Mouse (Mus musculus) cortical plate, adult 2 months (tissue): ENCODE data around the gene Myt1l. TPM values are rescaled to one million over a fixed set of nuclear protein-coding genes. Genes with fewer than 3 reads are reported as not detected.

Experiments
- H3K27ac ChIP-seq: fragments of 200-500 bp; 2 replicates; pipeline ENCODE4 v1.5.1; 2012; ENCODE audit warnings: low read length, control low read depth, inconsistent platforms; ENCODE audit not compliant: insufficient read depth
- H3K4me1 ChIP-seq: fragments of 200-500 bp; 2 replicates; pipeline ENCODE4 v1.6.1; 2011; ENCODE audit warnings: low read length; ENCODE audit not compliant: control insufficient read depth, insufficient read depth
- H3K4me3 ChIP-seq: fragments of 200-500 bp; 2 replicates; pipeline ENCODE4 v1.5.1; 2011; ENCODE audit warnings: mild to moderate bottlenecking, low read length, control low read depth; ENCODE audit not compliant: insufficient read depth
- CTCF ChIP-seq: fragments of 200-500 bp; IDR thresholded peaks from 2 replicates; pipeline ENCODE4 v1.5.1; 2011; ENCODE audit warnings: mild to moderate bottlenecking, control low read depth, low read length; ENCODE audit not compliant: insufficient read depth; ENCODE audit errors: extremely low read depth
- POLR2A ChIP-seq: fragments of 200-500 bp; IDR thresholded peaks from 2 replicates; pipeline ENCODE4 v1.6.1; 2011; ENCODE audit warnings: mild to moderate bottlenecking, low read length, control low read depth; ENCODE audit not compliant: insufficient read depth; ENCODE audit errors: extremely low read depth
- polyA plus RNA-seq: library from polyadenylated mRNA; depleted of rRNA; stranded (reverse); fragments of >200 nt; gene quantifications from 2 replicates; pipeline ENCODE4 v1.2.3, GENCODE M21; 2012

The Myt1l gene
- polyA plus RNA-seq, 1 experiment, result 74.1 TPM

- H3K4me1 ChIP-seq, result peaks cover 7% of the 10 kb centered on the region
- H3K4me3 ChIP-seq, result no peak overlapping the region
- TF ChIP-seq POLR2A, result no peak
- no peak for TF ChIP-seq CTCF
- peak overlapping the region; percentile 20; the same call in 1 of the 2 replicates for H3K27ac ChIP-seq
Observed at GRCm38 (mm10) chr12:29723722-29724338, 195.6 kb downstream of the Myt1l start.

DNA sequence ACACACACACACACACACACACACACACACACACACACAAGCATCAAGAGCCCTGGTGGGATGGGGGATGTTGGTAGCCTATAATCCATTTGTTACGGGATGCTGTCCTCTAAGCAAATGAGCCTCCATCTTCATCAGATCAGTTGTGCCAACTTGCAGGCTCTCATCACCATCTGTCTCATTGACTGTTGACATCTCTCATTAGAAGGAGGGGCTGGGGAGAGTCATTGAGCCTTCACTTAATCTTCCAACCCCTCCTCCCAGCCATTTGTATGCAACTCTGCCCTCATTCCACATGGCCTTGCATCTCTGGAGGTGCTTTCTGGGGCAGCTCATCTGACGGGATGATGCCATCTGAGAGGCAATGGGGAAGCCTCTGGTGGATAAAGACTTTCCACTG lies 200.1 kb downstream of the Myt1l start:
- peaks cover 3% of the 10 kb centered on the region for H3K4me1 ChIP-seq
- no peak overlapping the region for H3K27ac ChIP-seq
- H3K4me3 ChIP-seq, result no peak overlapping the region
- TF ChIP-seq CTCF, result no peak
- TF ChIP-seq POLR2A, result no peak

DNA sequence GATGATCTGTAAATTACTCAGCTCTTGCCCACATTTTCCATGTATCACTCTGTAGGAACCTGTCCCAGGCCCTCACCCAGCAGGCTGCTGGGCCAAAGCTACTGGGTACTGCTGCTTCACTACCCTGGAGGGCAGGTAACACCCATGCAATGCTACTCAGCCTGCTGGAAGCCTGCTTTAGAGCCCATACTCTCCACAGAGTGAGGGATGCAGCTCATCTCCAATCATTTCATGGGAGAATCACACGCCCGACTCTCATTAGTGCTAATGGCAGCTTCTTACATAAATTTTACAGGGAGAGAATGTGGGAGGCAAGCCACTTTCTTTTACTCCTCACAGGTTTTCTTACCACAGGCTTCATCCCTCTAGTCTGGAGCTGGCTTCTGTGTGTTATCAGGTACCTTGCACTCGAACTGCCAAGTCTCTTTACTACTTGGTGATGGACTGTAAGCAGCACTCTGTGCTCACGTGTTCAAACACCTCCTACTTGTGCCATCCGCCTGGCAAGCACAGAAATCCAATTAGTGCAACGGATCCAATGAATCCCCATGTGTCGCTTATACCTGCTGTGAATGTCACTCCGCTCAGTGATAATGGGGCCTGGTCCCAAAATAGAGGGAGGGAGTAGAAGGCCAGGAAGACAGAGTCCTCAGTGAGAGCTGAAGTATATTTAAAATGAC lies 212.3 kb downstream of the Myt1l start:
- TF ChIP-seq CTCF (no peak), POLR2A (no peak)
- Histone ChIP-seq H3K4me1 (peaks cover 13% of the 10 kb centered on the region; the same call in 1 of the 2 replicates), H3K27ac (peak overlapping the region; percentile 57), H3K4me3 (no peak overlapping the region)

DNA sequence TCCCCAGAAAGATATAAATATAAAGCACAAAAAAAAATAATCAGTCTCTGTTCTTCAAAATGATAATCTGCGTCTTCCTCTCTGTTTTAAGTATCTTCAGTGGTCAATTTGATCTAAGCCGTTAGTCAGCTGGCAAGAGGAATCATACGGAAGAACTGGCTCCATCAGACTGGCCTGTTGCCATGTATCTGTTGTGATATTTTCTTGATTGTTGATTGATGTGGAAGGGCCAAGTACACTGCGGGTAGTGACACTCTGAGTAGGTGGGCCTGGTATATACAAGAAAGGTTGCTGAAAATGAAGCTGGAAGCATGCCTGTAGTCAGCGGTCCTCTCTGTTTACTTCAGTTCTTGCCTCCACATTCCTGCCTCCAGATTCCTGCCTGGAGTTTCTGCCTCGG lies 213.0 kb downstream of the Myt1l start:
- Histone ChIP-seq H3K27ac (0 out of 2 replicates have a peak overlapping the region, but pooled peaks have one; percentile 57), H3K4me1 (peaks cover 13% of the 10 kb centered on the region; the same call in 1 of the 2 replicates), H3K4me3 (no peak overlapping the region)
- TF ChIP-seq CTCF (no peak), POLR2A (no peak)

- TF ChIP-seq CTCF (no peak), POLR2A (no peak)
- H3K4me3 ChIP-seq, result no peak overlapping the region
- peaks cover 13% of the 10 kb centered on the region for H3K4me1 ChIP-seq
- no peak overlapping the region for H3K27ac ChIP-seq
Observed at GRCm38 (mm10) chr12:29750604-29751128, 222.5 kb downstream of the Myt1l start.

DNA sequence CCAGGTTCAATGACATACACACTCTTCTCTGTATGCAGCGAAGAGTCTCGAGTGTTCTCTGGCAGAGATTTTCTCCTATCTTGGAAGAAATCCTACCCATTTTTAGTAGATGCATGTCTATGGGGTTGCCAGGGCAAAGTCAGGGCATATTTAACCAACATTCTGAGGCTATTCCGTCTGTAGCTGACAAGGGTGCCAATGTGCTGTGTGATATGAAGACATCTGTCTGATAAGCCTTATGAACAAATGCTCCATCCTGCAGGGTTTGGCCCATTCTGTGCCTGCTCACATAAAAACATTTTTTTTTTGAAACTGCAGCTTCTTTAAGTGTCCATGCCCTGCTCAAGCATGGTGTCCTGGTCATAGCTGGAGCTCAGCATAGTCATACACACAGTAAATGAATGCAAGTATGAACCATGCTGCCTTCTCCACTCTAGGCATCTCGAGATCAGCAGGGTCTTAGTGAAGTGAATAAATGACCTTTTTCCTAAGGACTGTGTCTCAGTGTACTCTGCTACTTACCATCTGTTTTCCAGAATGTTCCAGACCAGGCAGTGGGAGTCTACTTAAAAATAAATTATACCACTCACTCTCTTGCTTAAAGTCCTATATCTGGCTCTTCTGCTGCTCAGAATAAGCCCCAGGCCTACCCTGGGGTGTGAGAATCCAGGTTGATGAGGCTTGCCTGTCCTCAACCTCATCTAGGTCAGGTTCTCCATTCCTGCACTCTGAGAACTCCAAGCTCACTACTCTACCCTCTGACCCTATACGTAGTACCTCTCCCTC lies 227.1 kb downstream of the Myt1l start:
- peaks cover 12% of the 10 kb centered on the region for H3K4me1 ChIP-seq
- peak overlapping the region; percentile 43; the same call in 1 of the 2 replicates for H3K27ac ChIP-seq
- no peak overlapping the region for H3K4me3 ChIP-seq
- TF ChIP-seq CTCF, result no peak
- TF ChIP-seq POLR2A, result no peak

GRCm38 (mm10) chr12:29755872-29756265 lies 227.7 kb downstream of the Myt1l start:
- Histone ChIP-seq H3K27ac (peak overlapping the region; percentile 43; the same call in 1 of the 2 replicates), H3K4me3 (no peak overlapping the region), H3K4me1 (peaks cover 10% of the 10 kb centered on the region)
- TF ChIP-seq CTCF, result no peak

- Histone ChIP-seq H3K4me1 (peaks cover 7% of the 10 kb centered on the region; the same call in 1 of the 2 replicates), H3K27ac (0 out of 2 replicates have a peak overlapping the region, but pooled peaks have one; percentile 5), H3K4me3 (no peak overlapping the region)
- TF ChIP-seq CTCF, result no peak
Observed at GRCm38 (mm10) chr12:29760611-29761010, 232.4 kb downstream of the Myt1l start.

DNA sequence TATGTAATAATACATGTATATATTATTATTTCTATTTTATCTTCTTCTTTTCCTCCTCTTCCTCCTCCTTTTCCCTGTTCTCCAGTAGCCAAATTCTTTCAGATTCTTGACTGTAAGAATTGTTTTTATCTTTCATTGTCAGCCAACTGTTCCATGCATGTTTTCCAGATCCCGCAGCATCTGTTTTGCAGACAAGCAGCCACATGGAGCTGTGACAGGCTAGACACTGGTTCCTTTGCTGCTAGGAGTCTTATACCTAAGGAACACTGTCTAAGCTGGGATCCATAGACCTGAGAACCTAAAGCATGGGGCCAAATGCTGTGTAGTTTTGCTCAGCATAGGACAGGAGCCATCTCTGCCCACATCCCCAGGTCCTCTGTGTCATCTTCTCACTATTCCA lies 238.0 kb downstream of the Myt1l start:
- Histone ChIP-seq H3K4me1 (peaks cover 19% of the 10 kb centered on the region), H3K4me3 (no peak overlapping the region), H3K27ac (no peak overlapping the region)
- TF ChIP-seq POLR2A, result no peak
- no peak for TF ChIP-seq CTCF

GRCm38 (mm10) chr12:29771791-29772190 lies 243.6 kb downstream of the Myt1l start:
- TF ChIP-seq POLR2A, result no peak
- no peak for TF ChIP-seq CTCF
- H3K4me3 ChIP-seq, result no peak overlapping the region
- peak overlapping the region; percentile 29; the same call in 1 of the 2 replicates for H3K27ac ChIP-seq
- peaks cover 14% of the 10 kb centered on the region for H3K4me1 ChIP-seq
